Mouse (Mus musculus): ENCODE measurements around the gene Armc9. TPM values are rescaled to one million over a fixed set of nuclear protein-coding genes. Genes with fewer than 3 reads are reported as not detected.

Gene Armc9
- polyA plus RNA-seq, 1 experiment from 2014 or later, result 40.8 TPM

DNA sequence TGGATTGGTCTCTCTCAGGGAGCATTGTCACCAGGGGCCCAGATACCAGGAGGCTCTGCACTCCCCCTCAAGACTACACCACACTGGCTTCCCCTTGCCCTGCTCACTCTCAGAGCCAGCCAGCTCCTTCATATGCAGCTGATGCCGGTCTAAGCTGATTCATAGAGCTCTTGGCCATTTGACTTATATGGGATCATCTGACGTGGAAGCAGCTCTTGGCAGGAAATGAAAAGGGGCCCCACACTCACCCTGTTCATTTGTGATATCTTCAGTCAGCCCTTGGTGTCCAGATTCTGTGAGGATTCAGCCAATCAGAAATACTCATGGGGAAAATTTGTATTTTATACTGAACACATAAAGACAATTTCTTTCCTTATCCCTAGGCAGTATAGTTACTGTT lies 86.4 kb downstream of the Armc9 start:
- ATAC-seq, result no peak
- 82% methylated on average over 2 of the region's 2 CpGs for WGBS
- H3K9me3 ChIP-seq (replicated peaks; ENCODE audit: control insufficient read depth, low read length, poor library complexity, severe bottlenecking), result no peaks in the 10 kb centered on the region
- H3K4me1 ChIP-seq (ENCODE audit: control insufficient read depth, insufficient read depth, low read length), result no peaks in the 10 kb centered on the region
- no peak overlapping the region for H3K9ac ChIP-seq (ENCODE audit: low read depth, low read length)
- no peak overlapping the region for H3K27ac ChIP-seq (ENCODE audit: low read length)
- 0 out of 2 replicates have a peak, but pooled peaks cover 5% of the 10 kb centered on the region for H3K36me3 ChIP-seq (ENCODE audit: control insufficient read depth, insufficient read depth, low read length)
- H3K27me3 ChIP-seq (ENCODE audit: control insufficient read depth, insufficient read depth, low read depth, low read length), result no peaks in the 10 kb centered on the region
- no peak overlapping the region for H3K4me3 ChIP-seq (ENCODE audit: low read depth, low read length)
- H3K4me2 ChIP-seq (ENCODE audit: low read length), result no peak overlapping the region

DNA sequence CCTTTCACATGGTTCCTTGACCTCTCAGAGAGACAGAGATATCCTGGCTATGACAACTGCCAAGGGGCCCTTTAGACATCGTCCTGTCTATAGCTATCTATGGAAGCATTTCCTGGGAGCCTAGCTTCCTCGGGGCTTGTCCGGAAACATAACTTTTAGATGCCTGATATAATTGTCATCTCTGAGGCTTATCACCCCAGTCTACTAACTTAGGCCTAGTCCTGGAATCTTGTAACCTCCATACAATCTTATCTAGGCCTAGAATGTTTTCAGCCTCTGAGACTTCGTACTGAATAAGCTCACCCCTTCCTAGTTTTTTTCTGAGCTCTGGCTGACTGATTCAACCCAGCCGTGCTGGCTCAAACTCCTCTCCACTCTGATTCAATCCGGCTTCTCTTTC lies 88.9 kb downstream of the Armc9 start:
- no peaks in the 10 kb centered on the region for H3K27me3 ChIP-seq (ENCODE audit: control insufficient read depth, insufficient read depth, low read depth, low read length)
- H3K9ac ChIP-seq (ENCODE audit: low read depth, low read length), result no peak overlapping the region
- peaks cover 7% of the 10 kb centered on the region; the same call in 1 of the 2 replicates for H3K36me3 ChIP-seq (ENCODE audit: control insufficient read depth, insufficient read depth, low read length)
- WGBS, result 90% methylated on average over 6 of the region's 6 CpGs
- ATAC-seq, result no peak
- no peak overlapping the region for H3K4me2 ChIP-seq (ENCODE audit: low read length)
- H3K9me3 ChIP-seq (replicated peaks; ENCODE audit: control insufficient read depth, low read length, poor library complexity, severe bottlenecking), result no peaks in the 10 kb centered on the region
- H3K4me3 ChIP-seq (ENCODE audit: low read depth, low read length), result no peak overlapping the region
- no peak overlapping the region for H3K27ac ChIP-seq (ENCODE audit: low read length)
- H3K4me1 ChIP-seq (ENCODE audit: control insufficient read depth, insufficient read depth, low read length), result no peaks in the 10 kb centered on the region

DNA sequence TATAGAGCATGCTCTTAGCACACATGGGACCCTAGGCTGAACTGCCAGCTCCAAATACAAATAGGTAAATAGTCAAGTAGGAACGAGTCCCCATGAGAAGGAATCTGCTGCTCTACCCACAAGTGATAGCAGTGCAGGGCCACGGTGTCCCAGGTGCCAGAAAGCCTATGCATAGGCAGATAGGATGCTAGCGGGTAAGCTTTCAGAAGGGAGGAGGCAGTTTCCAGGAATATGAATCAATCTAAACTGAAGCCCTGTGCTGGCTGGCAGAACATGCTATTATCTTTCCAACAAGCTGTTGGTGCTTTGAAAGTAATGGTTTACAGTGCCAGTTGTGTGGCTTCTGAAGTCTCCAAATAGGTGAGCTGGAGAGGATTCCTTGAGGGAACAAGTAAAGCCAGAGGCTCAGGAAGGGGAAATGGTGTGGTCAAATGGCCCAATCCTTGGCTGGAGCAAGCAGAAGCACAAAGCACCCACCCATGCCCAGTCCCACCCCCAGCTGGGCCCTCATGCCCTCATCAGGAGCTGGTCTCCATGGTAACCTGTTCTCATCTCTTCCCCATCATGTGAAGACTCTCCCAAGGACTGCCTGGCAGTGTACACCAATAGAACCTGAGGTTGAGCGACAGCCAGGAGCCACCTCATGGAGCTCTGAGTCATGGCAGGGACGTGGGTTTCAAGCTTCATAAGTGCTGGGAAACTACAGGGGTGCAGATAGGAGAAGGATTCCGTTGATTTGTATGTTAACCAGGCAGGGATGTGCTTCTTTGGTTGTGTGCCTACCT lies 90.9 kb downstream of the Armc9 start:
- Histone ChIP-seq H3K27me3 (ENCODE audit: control insufficient read depth, insufficient read depth, low read depth, low read length) (no peaks in the 10 kb centered on the region), H3K27ac (ENCODE audit: low read length) (no peak overlapping the region), H3K9ac (ENCODE audit: low read depth, low read length) (no peak overlapping the region), H3K9me3 (replicated peaks; ENCODE audit: control insufficient read depth, low read length, poor library complexity, severe bottlenecking) (no peaks in the 10 kb centered on the region), H3K36me3 (ENCODE audit: control insufficient read depth, insufficient read depth, low read length) (peaks cover 8% of the 10 kb centered on the region), H3K4me1 (ENCODE audit: control insufficient read depth, insufficient read depth, low read length) (no peaks in the 10 kb centered on the region), H3K4me3 (ENCODE audit: low read depth, low read length) (no peak overlapping the region), H3K4me2 (ENCODE audit: low read length) (no peak overlapping the region)
- 91% methylated on average over 6 of the region's 6 CpGs for WGBS
- ATAC-seq, result no peak

DNA sequence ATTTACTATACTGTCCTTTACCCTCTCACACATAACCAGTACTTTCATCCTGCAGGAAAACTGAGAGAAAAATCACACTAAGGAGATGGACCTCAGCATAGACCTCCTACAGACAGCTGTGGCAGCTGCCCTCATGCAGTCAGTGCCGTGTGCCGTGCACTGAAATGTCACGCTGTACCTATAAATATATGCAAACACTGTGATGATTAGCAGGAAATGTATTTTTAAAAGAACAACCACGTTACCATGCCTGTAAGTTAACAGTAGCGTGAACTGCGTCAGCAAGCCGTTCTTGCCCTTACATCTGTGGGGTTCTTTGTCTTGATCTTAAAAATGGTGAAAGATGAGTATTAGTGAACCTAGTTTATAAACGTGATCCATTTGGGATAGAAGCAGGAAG lies 98.8 kb downstream of the Armc9 start:
- no peak for ATAC-seq
- peaks cover 4% of the 10 kb centered on the region for H3K36me3 ChIP-seq (ENCODE audit: control insufficient read depth, insufficient read depth, low read length)
- no peak overlapping the region for H3K27ac ChIP-seq (ENCODE audit: low read length)
- H3K4me2 ChIP-seq (ENCODE audit: low read length), result no peak overlapping the region
- 90% methylated on average over 8 of the region's 8 CpGs for WGBS
- no peaks in the 10 kb centered on the region for H3K9me3 ChIP-seq (replicated peaks; ENCODE audit: control insufficient read depth, low read length, poor library complexity, severe bottlenecking)
- no peak overlapping the region for H3K9ac ChIP-seq (ENCODE audit: low read depth, low read length)
- H3K27me3 ChIP-seq (ENCODE audit: control insufficient read depth, insufficient read depth, low read depth, low read length), result no peaks in the 10 kb centered on the region
- H3K4me1 ChIP-seq (ENCODE audit: control insufficient read depth, insufficient read depth, low read length), result no peaks in the 10 kb centered on the region
- H3K4me3 ChIP-seq (ENCODE audit: low read depth, low read length), result no peak overlapping the region

DNA sequence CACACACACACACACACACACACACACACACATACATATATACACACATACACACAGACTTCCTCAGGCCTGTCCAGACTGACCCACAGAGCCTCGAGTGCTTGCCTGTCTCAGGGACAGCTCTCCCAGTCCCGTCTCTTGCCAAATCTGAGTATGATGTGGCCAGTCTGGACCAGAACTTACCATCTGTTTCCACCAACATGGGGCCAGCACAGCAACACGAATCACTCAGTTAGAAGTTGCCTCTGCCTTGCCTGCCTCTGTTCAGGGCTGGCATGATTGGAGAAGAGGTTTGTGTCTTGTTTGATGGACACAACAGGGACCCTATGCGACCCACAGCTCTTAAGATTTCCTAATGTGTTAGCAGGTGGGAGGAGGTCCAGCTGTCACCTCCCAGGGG lies 101.7 kb downstream of the Armc9 start:
- WGBS, result 82% methylated on average over 4 of the region's 4 CpGs
- H3K4me3 ChIP-seq (ENCODE audit: low read depth, low read length), result no peak overlapping the region

DNA sequence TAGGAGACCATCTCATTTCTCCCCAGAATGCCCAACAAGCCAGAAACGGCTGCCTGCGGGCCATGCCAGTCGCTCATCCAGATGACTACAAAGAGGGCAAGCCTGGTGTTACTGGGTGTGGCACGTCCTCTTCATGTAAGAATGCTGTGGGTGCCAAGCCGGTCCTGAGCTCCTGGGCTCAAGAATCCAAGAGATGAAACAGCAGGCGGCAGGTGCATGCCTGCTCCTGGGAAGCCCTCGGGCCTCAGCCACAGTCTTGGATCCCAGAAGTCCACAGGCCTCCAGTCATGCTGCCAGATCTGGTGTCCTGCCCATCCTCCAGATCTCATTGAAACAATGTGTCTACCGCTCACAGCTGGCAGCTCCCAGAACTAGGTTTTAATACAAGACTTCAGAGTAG lies 102.6 kb downstream of the Armc9 start:
- Histone ChIP-seq H3K27ac (ENCODE audit: low read length) (no peak overlapping the region), H3K9ac (ENCODE audit: low read depth, low read length) (no peak overlapping the region), H3K4me2 (ENCODE audit: low read length) (no peak overlapping the region), H3K4me1 (ENCODE audit: control insufficient read depth, insufficient read depth, low read length) (no peaks in the 10 kb centered on the region), H3K9me3 (replicated peaks; ENCODE audit: control insufficient read depth, low read length, poor library complexity, severe bottlenecking) (no peaks in the 10 kb centered on the region), H3K36me3 (ENCODE audit: control insufficient read depth, insufficient read depth, low read length) (0 out of 2 replicates have a peak, but pooled peaks cover 3% of the 10 kb centered on the region), H3K4me3 (ENCODE audit: low read depth, low read length) (no peak overlapping the region), H3K27me3 (ENCODE audit: control insufficient read depth, insufficient read depth, low read depth, low read length) (no peaks in the 10 kb centered on the region)
- ATAC-seq, result no peak
- 87% methylated on average over 8 of the region's 8 CpGs for WGBS

More for the DNA sequence above, 101.7 kb downstream of the Armc9 start:
- H3K27me3 ChIP-seq (ENCODE audit: control insufficient read depth, insufficient read depth, low read depth, low read length), result no peaks in the 10 kb centered on the region
- H3K36me3 ChIP-seq (ENCODE audit: control insufficient read depth, insufficient read depth, low read length), result 0 out of 2 replicates have a peak, but pooled peaks cover 3% of the 10 kb centered on the region
- no peak overlapping the region for H3K9ac ChIP-seq (ENCODE audit: low read depth, low read length)
- no peak for ATAC-seq
- H3K4me1 ChIP-seq (ENCODE audit: control insufficient read depth, insufficient read depth, low read length), result no peaks in the 10 kb centered on the region
- no peak overlapping the region for H3K4me2 ChIP-seq (ENCODE audit: low read length)
- no peaks in the 10 kb centered on the region for H3K9me3 ChIP-seq (replicated peaks; ENCODE audit: control insufficient read depth, low read length, poor library complexity, severe bottlenecking)
- H3K27ac ChIP-seq (ENCODE audit: low read length), result no peak overlapping the region

DNA sequence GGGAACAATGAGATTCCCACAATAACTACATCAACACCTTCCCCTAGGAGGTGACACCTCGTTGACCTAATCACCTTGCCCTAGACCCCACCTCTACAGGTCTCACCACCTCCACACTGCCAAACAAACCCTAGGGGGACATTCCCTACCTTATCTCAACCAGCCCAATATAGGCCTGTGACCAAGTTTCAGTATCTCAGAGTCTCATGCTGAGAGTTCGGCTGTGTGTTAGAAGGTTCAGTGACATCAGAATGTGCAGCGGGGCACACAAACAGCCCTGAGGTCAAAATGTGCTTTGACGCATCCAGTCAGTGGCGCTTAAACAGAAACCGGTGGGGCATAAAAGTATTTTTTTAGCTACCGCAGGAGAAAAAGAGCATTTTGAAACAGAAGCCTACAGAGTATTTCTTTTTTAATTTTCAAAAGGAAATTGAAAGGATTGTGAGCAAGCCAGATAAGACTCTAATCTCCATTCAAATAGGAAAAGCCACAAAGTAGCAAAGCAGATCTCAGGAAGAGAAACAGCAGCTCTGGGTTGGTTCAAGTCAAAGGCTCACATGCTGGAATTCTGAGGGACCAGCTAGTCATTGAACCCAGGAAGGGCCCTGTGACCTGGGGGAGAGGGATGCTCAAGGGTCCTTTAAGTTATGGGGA lies 103.7 kb downstream of the Armc9 start:
- Histone ChIP-seq H3K9me3 (replicated peaks; ENCODE audit: control insufficient read depth, low read length, poor library complexity, severe bottlenecking) (no peaks in the 10 kb centered on the region), H3K4me1 (ENCODE audit: control insufficient read depth, insufficient read depth, low read length) (no peaks in the 10 kb centered on the region), H3K4me3 (ENCODE audit: low read depth, low read length) (no peak overlapping the region), H3K4me2 (ENCODE audit: low read length) (no peak overlapping the region), H3K9ac (ENCODE audit: low read depth, low read length) (no peak overlapping the region), H3K27ac (ENCODE audit: low read length) (no peak overlapping the region), H3K27me3 (ENCODE audit: control insufficient read depth, insufficient read depth, low read depth, low read length) (no peaks in the 10 kb centered on the region), H3K36me3 (ENCODE audit: control insufficient read depth, insufficient read depth, low read length) (0 out of 2 replicates have a peak, but pooled peaks cover 3% of the 10 kb centered on the region)
- WGBS, result 66% methylated on average over 7 of the region's 7 CpGs
- ATAC-seq, result no peak

DNA sequence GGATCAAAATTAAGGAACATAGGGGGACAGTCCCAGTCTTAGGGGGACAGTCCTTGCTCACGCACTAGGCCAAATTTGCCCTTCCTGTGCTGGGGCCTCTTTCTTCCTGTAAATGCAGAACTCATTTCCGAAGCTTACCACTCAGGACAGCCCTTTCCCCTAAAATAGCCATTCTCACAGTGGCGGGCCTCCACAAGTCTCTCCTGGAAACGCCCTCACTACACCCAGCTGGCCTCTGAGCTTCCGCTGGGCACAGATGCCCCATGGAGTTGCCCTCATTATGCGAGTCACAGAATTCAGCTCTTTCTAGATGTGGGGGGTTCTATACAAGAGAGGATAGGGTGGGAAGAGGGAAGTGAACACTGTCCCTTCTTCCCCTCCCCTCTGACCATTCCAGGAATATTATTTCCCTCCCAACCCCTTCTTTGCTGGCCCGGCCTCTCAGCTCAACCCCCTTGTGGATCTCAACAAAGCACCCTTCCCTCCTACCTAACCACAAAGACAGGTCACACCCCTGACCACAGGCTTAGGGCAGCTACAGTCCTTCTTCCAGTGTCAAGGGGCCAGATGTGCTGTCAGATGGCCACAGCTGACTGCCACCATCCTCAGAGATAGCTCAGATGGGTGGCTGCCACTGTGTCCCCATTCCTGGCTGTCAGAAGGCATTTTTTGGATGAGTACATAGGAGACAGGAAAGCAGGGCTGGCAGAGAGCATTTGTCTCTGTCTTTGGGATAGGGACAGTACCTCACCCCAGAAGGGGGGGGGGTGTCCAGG lies 109.2 kb downstream of the Armc9 start:
- Histone ChIP-seq H3K9me3 (replicated peaks; ENCODE audit: control insufficient read depth, low read length, poor library complexity, severe bottlenecking) (no peaks in the 10 kb centered on the region), H3K36me3 (ENCODE audit: control insufficient read depth, insufficient read depth, low read length) (no peaks in the 10 kb centered on the region), H3K27me3 (ENCODE audit: control insufficient read depth, insufficient read depth, low read depth, low read length) (no peaks in the 10 kb centered on the region), H3K9ac (ENCODE audit: low read depth, low read length) (no peak overlapping the region), H3K4me2 (ENCODE audit: low read length) (no peak overlapping the region), H3K4me3 (ENCODE audit: low read depth, low read length) (no peak overlapping the region), H3K4me1 (ENCODE audit: control insufficient read depth, insufficient read depth, low read length) (no peaks in the 10 kb centered on the region), H3K27ac (ENCODE audit: low read length) (no peak overlapping the region)
- WGBS, result 59% methylated on average over 7 of the region's 7 CpGs
- no peak for ATAC-seq

DNA sequence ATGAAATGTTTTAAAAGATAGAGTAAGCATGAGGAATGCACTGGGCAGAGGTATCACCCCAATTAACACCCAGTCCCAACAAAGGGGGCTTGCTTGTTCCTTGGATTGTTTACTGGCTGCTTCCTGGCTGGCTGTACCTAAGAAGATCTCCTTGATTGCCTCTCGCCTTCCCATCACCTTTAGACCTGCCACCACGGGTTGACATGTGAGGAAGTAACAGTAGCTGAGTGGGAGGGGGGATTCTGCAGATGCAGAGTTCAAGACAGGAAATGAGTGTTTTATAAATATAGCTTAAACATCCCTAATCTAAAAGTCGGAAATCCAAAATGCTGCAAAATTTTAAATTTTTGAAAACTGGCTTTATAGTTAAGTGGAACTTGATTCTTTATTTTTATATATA lies 110.5 kb downstream of the Armc9 start:
- 69% methylated on average over 3 of the region's 3 CpGs for WGBS
- no peak for ATAC-seq
- Histone ChIP-seq H3K27ac (ENCODE audit: low read length) (no peak overlapping the region), H3K9ac (ENCODE audit: low read depth, low read length) (no peak overlapping the region), H3K9me3 (replicated peaks; ENCODE audit: control insufficient read depth, low read length, poor library complexity, severe bottlenecking) (no peaks in the 10 kb centered on the region), H3K36me3 (ENCODE audit: control insufficient read depth, insufficient read depth, low read length) (no peaks in the 10 kb centered on the region), H3K4me1 (ENCODE audit: control insufficient read depth, insufficient read depth, low read length) (no peaks in the 10 kb centered on the region), H3K27me3 (ENCODE audit: control insufficient read depth, insufficient read depth, low read depth, low read length) (no peaks in the 10 kb centered on the region), H3K4me3 (ENCODE audit: low read depth, low read length) (no peak overlapping the region), H3K4me2 (ENCODE audit: low read length) (no peak overlapping the region)
